Mouse (Mus musculus) spleen, adult 10 weeks (tissue): ENCODE measurements around the gene Amy2a4. TPM values are rescaled to one million over a fixed set of nuclear protein-coding genes. Genes with fewer than 3 reads are reported as not detected.

ENCODE experiments used
- polyA plus RNA-seq: library from polyadenylated mRNA; stranded (reverse); fragments of 350-450 nt; fragmentation: Illumina TruSeq; extraction: RNeasy Lipid Tissue Mini Kit (QIAGEN cat#74804); gene quantifications from one replicate; pipeline ENCODE4 v1.2.3, GENCODE M21; 2015; ENCODE audit warnings: low replicate concordance; ENCODE audit not compliant: insufficient read depth

Amy2a4 gene
- 17.2 TPM for polyA plus RNA-seq

GRCm38 (mm10) chr3:113291349-113291748 is at the start of gene Amy2a4:
Gene Amy2a4 (minus strand): TSS chr3:113291449.

DNA sequence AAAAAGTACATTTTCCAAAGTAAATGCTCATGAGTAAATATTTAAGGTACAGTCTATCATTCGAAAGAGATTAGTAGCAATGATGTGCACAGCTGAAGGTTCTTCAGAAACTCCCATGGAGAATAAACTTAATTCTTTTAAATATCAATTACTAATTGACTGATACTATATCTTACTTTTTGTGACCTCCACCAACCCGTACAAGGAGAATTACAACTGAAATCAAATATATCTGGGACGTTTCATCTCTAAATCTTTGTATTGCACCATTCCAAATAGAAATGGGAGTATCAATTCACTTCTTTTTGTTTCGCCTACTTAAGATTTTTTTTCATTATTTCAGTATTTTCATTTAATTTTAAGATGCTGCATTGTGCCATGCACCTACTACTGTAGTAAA is 32.7 kb upstream of the Amy2a4 start, which contains the start of gene Amy2a3:
Gene Amy2a3 (minus strand): TSS at position 101 of the 400 bp plus-strand sequence.

GRCm38 (mm10) chr3:113258737-113259136 is 32.5 kb downstream of the Amy2a4 start, which contains the start of gene Amy2a5:
Gene Amy2a5 (minus strand): TSS chr3:113258837.

Other genes starting within 250 kb of the Amy2a4 start
- gene Amy2a5, start 32.6 kb downstream of the Amy2a4 start, polyA plus RNA-seq: 0.32 TPM
- gene Amy2a3, start 32.6 kb upstream of the Amy2a4 start, polyA plus RNA-seq: 17.2 TPM
- 17.2 TPM for gene Amy2a2, start 65.2 kb upstream of the Amy2a4 start, polyA plus RNA-seq
- 10.5 TPM for gene Amy2a1, start 241.0 kb upstream of the Amy2a4 start, polyA plus RNA-seq